Mouse (Mus musculus): ENCODE data around the gene 4930548H24Rik. TPM values are rescaled to one million over a fixed set of nuclear protein-coding genes. Genes with fewer than 3 reads are reported as not detected.
A peak's percentile ranks its signal among the peaks of the same experiment; 100 is the strongest.
"Not testable (repeated sequence)": the region's sequence is repeated elsewhere in the genome, so short reads cannot be mapped to it uniquely, and the experiment has no call there.

The 4930548H24Rik gene
- polyA plus RNA-seq, 1 experiment from 2014 or later = not detected

DNA sequence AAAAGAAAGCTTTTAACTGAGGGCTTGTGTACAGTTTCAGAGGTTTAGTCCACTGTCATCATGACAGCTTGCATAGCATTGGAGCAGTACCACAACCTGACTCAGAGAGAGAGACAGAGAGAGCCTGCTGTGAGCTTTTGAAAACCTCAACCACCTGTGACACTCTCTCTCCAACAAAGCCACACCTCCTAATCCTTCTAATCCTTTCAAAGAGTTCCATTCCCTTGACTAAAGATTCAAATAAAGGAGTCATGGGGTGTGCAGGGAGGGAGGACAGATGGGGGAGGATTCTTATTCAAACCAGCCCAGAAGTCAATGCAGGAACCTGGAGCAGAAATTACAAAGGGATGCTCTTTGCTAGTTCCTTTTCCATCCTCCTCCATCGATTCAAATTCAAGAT lies 6.5 kb downstream of the 4930548H24Rik start:
- no peak for DNase-seq
- H3K27me3 ChIP-seq = peaks cover 10% of the 10 kb centered on the region
- H3K9me3 ChIP-seq (replicated peaks) = no peaks in the 10 kb centered on the region
- H3K9ac ChIP-seq = no peak overlapping the region
- 66% methylated on average over 1 of the region's 1 CpGs for WGBS (ENCODE audit: insufficient replicate concordance)
- no peak overlapping the region for H3K27ac ChIP-seq
- H3K4me2 ChIP-seq = no peak overlapping the region
- peaks cover 17% of the 10 kb centered on the region for H3K4me1 ChIP-seq (replicated peaks)
- H3K4me3 ChIP-seq (replicated peaks) = no peak overlapping the region
- ATAC-seq (ENCODE audit: low read depth) = no peak
- H3K36me3 ChIP-seq = peaks cover 11% of the 10 kb centered on the region

GRCm38 (mm10) chr5:31494513-31495297 lies 9.2 kb downstream of the 4930548H24Rik start, which contains the start of gene Gpn1:
Gpn1 (plus strand) TSS chr5:31494741.
- Histone ChIP-seq H3K27me3 (peaks cover 10% of the 10 kb centered on the region), H3K4me1 (replicated peaks) (peaks cover 17% of the 10 kb centered on the region), H3K36me3 (peaks cover 33% of the 10 kb centered on the region), H3K9me3 (replicated peaks) (no peaks in the 10 kb centered on the region), H3K4me2 (peak within 1 kb of the TSS; percentile 84), H3K4me3 (replicated peaks) (peak within 1 kb of the TSS; percentile 82), H3K9ac (peak within 1 kb of the TSS; percentile 81), H3K27ac (no peak within 1 kb of the TSS)
- peak; percentile 100 for ATAC-seq (ENCODE audit: low read depth)
- DNase-seq = peak; percentile 86
- WGBS (ENCODE audit: insufficient replicate concordance) = under 1% methylated on average over 49 of the region's 49 CpGs

DNA sequence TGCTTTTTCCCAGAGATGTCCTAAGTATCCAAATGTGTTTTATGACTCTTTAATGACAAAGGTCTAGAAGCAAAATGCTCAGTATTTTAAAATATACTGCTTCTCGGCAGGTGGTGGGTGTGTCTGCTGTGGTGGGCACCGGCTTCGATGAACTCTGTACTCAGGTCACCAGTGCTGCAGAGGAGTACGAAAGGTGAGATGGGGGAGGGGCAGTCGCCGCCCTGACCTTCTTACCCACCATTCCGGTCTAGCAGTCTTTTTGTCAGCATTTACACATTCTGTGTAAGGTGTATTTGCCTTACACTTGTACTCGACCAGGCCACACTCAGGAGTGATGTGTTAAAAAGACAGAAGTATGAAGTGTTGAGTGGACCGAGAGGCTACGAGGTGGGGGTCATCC lies 19.3 kb downstream of the 4930548H24Rik start:
- no peaks in the 10 kb centered on the region for H3K9me3 ChIP-seq (replicated peaks)
- no peak overlapping the region for H3K4me3 ChIP-seq (replicated peaks)
- no peak overlapping the region for H3K4me2 ChIP-seq
- DNase-seq (no peak), ATAC-seq (ENCODE audit: low read depth) (no peak)
- no peak overlapping the region for H3K27ac ChIP-seq
- H3K9ac ChIP-seq = no peak overlapping the region
- peaks cover 87% of the 10 kb centered on the region for H3K36me3 ChIP-seq
- no peaks in the 10 kb centered on the region for H3K27me3 ChIP-seq
- 0 out of 2 replicates have a peak, but pooled peaks cover 4% of the 10 kb centered on the region for H3K4me1 ChIP-seq (replicated peaks)
- WGBS (ENCODE audit: insufficient replicate concordance) = 81% methylated on average over 10 of the region's 10 CpGs

DNA sequence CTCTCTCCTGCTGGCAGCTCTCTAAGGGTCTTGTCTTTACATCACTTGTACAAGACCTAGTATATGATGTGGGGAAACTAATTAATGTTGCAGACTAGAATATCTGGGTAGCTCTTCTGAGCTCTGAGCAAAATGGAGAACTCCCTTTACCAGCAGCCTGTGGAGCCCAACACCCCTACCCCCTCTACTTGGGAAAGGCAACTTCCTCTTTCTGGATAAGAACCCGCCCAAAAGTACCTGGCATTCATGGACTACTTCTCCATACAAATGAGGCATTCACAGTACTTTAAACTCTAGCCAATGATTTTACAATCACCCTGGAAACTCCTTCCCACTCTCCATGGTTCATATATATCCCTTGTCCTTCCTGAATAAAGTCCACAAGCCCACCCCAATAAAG lies 26.9 kb downstream of the 4930548H24Rik start:
- Histone ChIP-seq H3K9ac (no peak overlapping the region), H3K36me3 (peaks cover 89% of the 10 kb centered on the region), H3K27ac (no peak overlapping the region), H3K27me3 (no peaks in the 10 kb centered on the region), H3K4me3 (replicated peaks) (no peak overlapping the region), H3K9me3 (replicated peaks) (no peaks in the 10 kb centered on the region), H3K4me1 (replicated peaks) (no peaks in the 10 kb centered on the region), H3K4me2 (no peak overlapping the region)
- 25% methylated on average over 1 of the region's 1 CpGs for WGBS (ENCODE audit: insufficient replicate concordance)
- DNase-seq (no peak), ATAC-seq (ENCODE audit: low read depth) (no peak)

- DNase-seq (no peak), ATAC-seq (ENCODE audit: low read depth) (no peak)
- no peak overlapping the region for H3K9ac ChIP-seq
- WGBS (ENCODE audit: insufficient replicate concordance) = 76% methylated on average over 6 of the region's 6 CpGs
- peaks cover 66% of the 10 kb centered on the region for H3K36me3 ChIP-seq
- no peak overlapping the region for H3K4me2 ChIP-seq
- H3K4me3 ChIP-seq (replicated peaks) = no peak overlapping the region
- no peak overlapping the region for H3K27ac ChIP-seq
- H3K9me3 ChIP-seq (replicated peaks) = no peaks in the 10 kb centered on the region
- peaks cover 7% of the 10 kb centered on the region for H3K4me1 ChIP-seq (replicated peaks)
- H3K27me3 ChIP-seq = no peaks in the 10 kb centered on the region
Observed at GRCm38 (mm10) chr5:31520556-31520955, 35.0 kb downstream of the 4930548H24Rik start.

GRCm38 (mm10) chr5:31526354-31527116 lies 41.0 kb downstream of the 4930548H24Rik start, which contains the start of gene Slc4a1ap:
Slc4a1ap (plus strand) TSS chr5:31526995.
- under 1% methylated on average over 28 of the region's 28 CpGs for WGBS (ENCODE audit: insufficient replicate concordance)

GRCm38 (mm10) chr5:31527117-31527680 lies 41.7 kb downstream of the 4930548H24Rik start:
- ATAC-seq (ENCODE audit: low read depth) (peak; percentile 46), DNase-seq (peak; percentile 17)
- Histone ChIP-seq H3K27me3 (no peaks in the 10 kb centered on the region), H3K36me3 (peaks cover 30% of the 10 kb centered on the region), H3K4me3 (replicated peaks) (peak overlapping the region; percentile 94), H3K4me2 (peak overlapping the region; percentile 94), H3K9ac (peak overlapping the region; percentile 92), H3K27ac (peak overlapping the region; percentile 77), H3K9me3 (replicated peaks) (no peaks in the 10 kb centered on the region), H3K4me1 (replicated peaks) (peaks cover 31% of the 10 kb centered on the region)
- WGBS (ENCODE audit: insufficient replicate concordance) = 2% methylated on average over 40 of the region's 40 CpGs

More at GRCm38 (mm10) chr5:31526354-31527116, 41.0 kb downstream of the 4930548H24Rik start, which contains the start of gene Slc4a1ap:
- Histone ChIP-seq H3K36me3 (peaks cover 28% of the 10 kb centered on the region), H3K4me1 (replicated peaks) (peaks cover 31% of the 10 kb centered on the region), H3K9ac (peak within 1 kb of the TSS; percentile 92), H3K27ac (peak within 1 kb of the TSS; percentile 77), H3K4me3 (replicated peaks) (peak within 1 kb of the TSS; percentile 94), H3K4me2 (peak within 1 kb of the TSS; percentile 94), H3K27me3 (no peaks in the 10 kb centered on the region), H3K9me3 (replicated peaks) (no peaks in the 10 kb centered on the region)
- ATAC-seq (ENCODE audit: low read depth) (peak; percentile 85), DNase-seq (peak; percentile 65)

GRCm38 (mm10) chr5:31527707-31528106 lies 42.2 kb downstream of the 4930548H24Rik start, which contains the start of gene Supt7l:
Supt7l (minus strand) TSS chr5:31527807.
- peaks cover 30% of the 10 kb centered on the region for H3K36me3 ChIP-seq
- not testable (repeated sequence) for ATAC-seq (ENCODE audit: low read depth); H3K27me3 ChIP-seq; H3K9me3 ChIP-seq (replicated peaks)
- H3K4me3 ChIP-seq (replicated peaks) = peak within 1 kb of the TSS; percentile 94
- H3K4me1 ChIP-seq (replicated peaks) = peaks cover 31% of the 10 kb centered on the region
- peak within 1 kb of the TSS; percentile 94 for H3K4me2 ChIP-seq
- DNase-seq = peak; percentile 1
- WGBS (ENCODE audit: insufficient replicate concordance) = 64% methylated on average over 11 of the region's 11 CpGs
- peak within 1 kb of the TSS; percentile 77 for H3K27ac ChIP-seq
- peak within 1 kb of the TSS; percentile 92 for H3K9ac ChIP-seq

DNA sequence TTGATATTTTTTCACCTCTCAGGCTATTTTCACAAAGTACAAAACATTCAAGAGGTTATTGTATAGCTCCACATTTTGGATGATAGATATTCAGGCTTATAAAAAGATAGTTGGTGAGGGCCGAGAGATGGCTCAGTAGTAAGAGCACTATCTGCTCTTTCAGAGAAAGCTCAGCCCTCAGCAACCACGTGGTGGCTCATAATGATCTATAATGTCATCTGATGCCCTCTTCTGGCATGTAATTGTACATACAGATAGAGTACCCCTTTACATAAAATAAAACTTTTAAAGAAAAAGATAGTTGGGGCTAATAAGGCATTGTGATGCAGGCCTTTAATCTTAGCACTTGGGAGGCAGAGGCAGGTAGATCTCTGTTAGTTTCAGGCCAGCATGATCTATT lies 43.0 kb downstream of the 4930548H24Rik start:
- Histone ChIP-seq H3K4me3 (replicated peaks) (peak overlapping the region; percentile 94; the same call in 1 of the 2 replicates), H3K4me2 (peak overlapping the region; percentile 94), H3K9me3 (replicated peaks) (no peaks in the 10 kb centered on the region), H3K36me3 (peaks cover 36% of the 10 kb centered on the region), H3K4me1 (replicated peaks) (peaks cover 31% of the 10 kb centered on the region), H3K27me3 (no peaks in the 10 kb centered on the region), H3K9ac (no peak overlapping the region), H3K27ac (no peak overlapping the region)
- ATAC-seq (ENCODE audit: low read depth) = no peak
- no peak for DNase-seq
- 25% methylated on average over 2 of the region's 2 CpGs for WGBS (ENCODE audit: insufficient replicate concordance)

DNA sequence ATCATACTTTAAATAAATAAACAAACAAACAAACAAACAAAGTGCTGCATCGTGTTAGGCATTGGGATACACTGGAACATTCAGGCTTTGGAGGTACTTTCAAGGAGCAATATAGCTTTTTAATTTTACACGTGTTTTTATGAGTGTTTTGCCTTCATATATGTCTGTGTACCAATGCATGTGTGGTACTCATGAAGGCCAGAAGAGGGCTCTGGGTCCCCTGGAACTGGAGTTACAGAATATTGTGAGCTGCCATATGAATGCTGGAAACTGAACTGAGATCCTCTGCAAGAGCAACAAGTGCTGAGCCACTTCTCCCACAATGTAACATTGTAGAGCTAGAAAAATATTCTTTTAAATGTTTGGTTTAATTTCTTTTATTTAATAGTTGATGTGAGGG lies 49.7 kb downstream of the 4930548H24Rik start:
- Histone ChIP-seq H3K4me1 (replicated peaks) (no peaks in the 10 kb centered on the region), H3K4me2 (no peak overlapping the region), H3K36me3 (peaks cover 81% of the 10 kb centered on the region), H3K27me3 (no peaks in the 10 kb centered on the region), H3K4me3 (replicated peaks) (no peak overlapping the region), H3K9me3 (replicated peaks) (no peaks in the 10 kb centered on the region), H3K9ac (no peak overlapping the region), H3K27ac (no peak overlapping the region)
- DNase-seq = no peak
- WGBS (ENCODE audit: insufficient replicate concordance) = 78% methylated on average over 2 of the region's 2 CpGs
- ATAC-seq (ENCODE audit: low read depth) = no peak
